Mouse (Mus musculus) liver, postnatal 0 days (tissue): ENCODE data around the gene Tagln3. TPM values are rescaled to one million over a fixed set of nuclear protein-coding genes. Genes with fewer than 3 reads are reported as not detected.

Experiments
- ATAC-seq: fragments of 200-750 bp; cut with Nextera tagmentation; 2 replicates; pipeline ENCODE4 v1.8.0; 2017; ENCODE audit warnings: mild to moderate bottlenecking, moderate library complexity
- DNase-seq: peaks from one replicate; pipeline ENCODE4 v3.0.0-alpha.2; 2016
- H3K27ac ChIP-seq: fragments of 300-500 bp; sonication (generic); 2 replicates; pipeline ENCODE4 v1.5.1; 2014; ENCODE audit warnings: antibody characterized with exemption, moderate library complexity, mild to moderate bottlenecking, low read depth
- H3K27me3 ChIP-seq: fragments of 300-500 bp; sonication (generic); 2 replicates; pipeline ENCODE4 v1.6.1; 2014; ENCODE audit warnings: low read length, control low read depth, mixed read lengths; ENCODE audit not compliant: insufficient read depth
- H3K36me3 ChIP-seq: fragments of 300-500 bp; sonication (generic); replicated peaks from 2 replicates; pipeline ENCODE4 v1.6.1; 2014; ENCODE audit warnings: mild to moderate bottlenecking, control low read depth, low read length, moderate library complexity, mixed read lengths; ENCODE audit not compliant: insufficient read depth
- H3K4me1 ChIP-seq: fragments of 300-500 bp; sonication (generic); 2 replicates; pipeline ENCODE4 v1.6.1; 2014; ENCODE audit warnings: antibody characterized with exemption, mild to moderate bottlenecking, control low read depth; ENCODE audit not compliant: insufficient read depth
- H3K4me2 ChIP-seq: fragments of 300-500 bp; sonication (generic); 2 replicates; pipeline ENCODE4 v1.6.1; 2014; ENCODE audit warnings: low read depth, mild to moderate bottlenecking, low read length, moderate library complexity, mixed read lengths
- H3K4me3 ChIP-seq: fragments of 300-500 bp; sonication (generic); 2 replicates; pipeline ENCODE4 v1.5.1; 2014; ENCODE audit warnings: low read depth, low read length
- H3K9ac ChIP-seq: fragments of 300-500 bp; sonication (generic); replicated peaks from 2 replicates; pipeline ENCODE4 v1.6.1; 2014; ENCODE audit warnings: mild to moderate bottlenecking, moderate library complexity
- H3K9me3 ChIP-seq: fragments of 300-500 bp; sonication (generic); 2 replicates; pipeline ENCODE4 v1.6.1; 2016; ENCODE audit warnings: mild to moderate bottlenecking, control low read depth, low read length, mixed read lengths
- CTCF ChIP-seq: sonication (generic); IDR thresholded peaks from 2 replicates; pipeline ENCODE4 v1.5.1; 2016; ENCODE audit warnings: antibody characterized with exemption, low read depth
- EP300 ChIP-seq: IDR thresholded peaks from 2 replicates; pipeline ENCODE4 v1.6.1; 2016; ENCODE audit warnings: antibody characterized with exemption, low read depth, mild to moderate bottlenecking
- WGBS: fragments of 180-500 bp; shearing (Covaris S2); extraction: QIAGEN DNeasy Blood & Tissue Kit; methylation state at CpG from one replicate; pipeline ENCODE4 v1.1.7; 2014; ENCODE audit not compliant: insufficient replicate concordance; 5-methylcytosine and 5-hydroxymethylcytosine counted together
- polyA plus RNA-seq: library from polyadenylated mRNA; unstranded; fragments of >200 nt; fragmentation: Nextera tagmentation; extraction: Ambion mirVana; gene quantifications from 2 replicates; pipeline ENCODE4 v1.2.1, GENCODE M21; 2015

Tagln3 gene
- polyA plus RNA-seq, 1 experiment from 2014 or later = not detected

- Histone ChIP-seq H3K4me2 (no peak overlapping the region), H3K36me3 (no peaks in the 10 kb centered on the region), H3K27me3 (no peaks in the 10 kb centered on the region), H3K9ac (no peak overlapping the region), H3K9me3 (no peaks in the 10 kb centered on the region), H3K4me1 (no peaks in the 10 kb centered on the region), H3K4me3 (no peak overlapping the region), H3K27ac (no peak overlapping the region)
- ATAC-seq = no peak
- no peak for DNase-seq
- TF ChIP-seq CTCF (peak; percentile 42), EP300 (no peak)
- WGBS = 70% methylated on average over 7 of the region's 7 CpGs
Measured at GRCm38 (mm10) chr16:45711263-45711662, 13.1 kb downstream of the Tagln3 start.

GRCm38 (mm10) chr16:45699301-45699700 lies 25.1 kb downstream of the Tagln3 start:
- H3K27me3 ChIP-seq = no peaks in the 10 kb centered on the region
- 63% methylated on average over 5 of the region's 5 CpGs for WGBS
- H3K9ac ChIP-seq = no peak overlapping the region
- H3K9me3 ChIP-seq = no peaks in the 10 kb centered on the region
- DNase-seq (no peak), ATAC-seq (no peak)
- no peak overlapping the region for H3K4me3 ChIP-seq
- TF ChIP-seq CTCF = no peak
- TF ChIP-seq EP300 = no peak
- no peak overlapping the region for H3K4me2 ChIP-seq
- no peaks in the 10 kb centered on the region for H3K4me1 ChIP-seq
- H3K36me3 ChIP-seq = no peaks in the 10 kb centered on the region
- no peak overlapping the region for H3K27ac ChIP-seq

GRCm38 (mm10) chr16:45697996-45698395 lies 26.4 kb downstream of the Tagln3 start:
- no peak for DNase-seq
- Histone ChIP-seq H3K9ac (no peak overlapping the region), H3K4me3 (no peak overlapping the region), H3K36me3 (no peaks in the 10 kb centered on the region), H3K27ac (no peak overlapping the region), H3K9me3 (no peaks in the 10 kb centered on the region), H3K4me1 (no peaks in the 10 kb centered on the region), H3K4me2 (no peak overlapping the region), H3K27me3 (no peaks in the 10 kb centered on the region)
- no peak for ATAC-seq
- WGBS = 69% methylated on average over 6 of the region's 6 CpGs
- TF ChIP-seq EP300 = no peak
- no peak for TF ChIP-seq CTCF

- Histone ChIP-seq H3K4me2 (no peak overlapping the region), H3K27ac (no peak overlapping the region), H3K27me3 (no peaks in the 10 kb centered on the region), H3K9me3 (no peaks in the 10 kb centered on the region), H3K4me3 (no peak overlapping the region), H3K4me1 (no peaks in the 10 kb centered on the region), H3K9ac (no peak overlapping the region), H3K36me3 (no peaks in the 10 kb centered on the region)
- TF ChIP-seq EP300 (no peak), CTCF (no peak)
- 73% methylated on average over 9 of the region's 9 CpGs for WGBS
- ATAC-seq (no peak), DNase-seq (no peak)
Measured at GRCm38 (mm10) chr16:45695445-45696160, 28.8 kb downstream of the Tagln3 start.

- 48% methylated on average over 10 of the region's 10 CpGs for WGBS
- H3K4me2 ChIP-seq = no peak within 1 kb of the TSS
- no peaks in the 10 kb centered on the region for H3K36me3 ChIP-seq
- H3K27ac ChIP-seq = no peak within 1 kb of the TSS
- no peak within 1 kb of the TSS for H3K4me3 ChIP-seq
- no peaks in the 10 kb centered on the region for H3K4me1 ChIP-seq
- no peak within 1 kb of the TSS for H3K9ac ChIP-seq
- no peaks in the 10 kb centered on the region for H3K9me3 ChIP-seq
- no peaks in the 10 kb centered on the region for H3K27me3 ChIP-seq
- TF ChIP-seq EP300 (no peak), CTCF (no peak)
- DNase-seq (no peak), ATAC-seq (no peak)
Measured at GRCm38 (mm10) chr16:45693558-45693957, 30.9 kb downstream of the Tagln3 start, which contains the start of gene Tmprss7. TSS of gene Tmprss7 (minus strand) at chr16:45693658.

GRCm38 (mm10) chr16:45692851-45693250 lies 31.6 kb downstream of the Tagln3 start:
- ATAC-seq (no peak), DNase-seq (no peak)
- TF ChIP-seq CTCF (no peak), EP300 (no peak)
- Histone ChIP-seq H3K4me2 (no peak overlapping the region), H3K9me3 (no peaks in the 10 kb centered on the region), H3K36me3 (no peaks in the 10 kb centered on the region), H3K27me3 (no peaks in the 10 kb centered on the region), H3K4me1 (no peaks in the 10 kb centered on the region), H3K9ac (no peak overlapping the region), H3K27ac (no peak overlapping the region), H3K4me3 (no peak overlapping the region)
- 67% methylated on average over 3 of the region's 3 CpGs for WGBS

GRCm38 (mm10) chr16:45690178-45690577 lies 34.2 kb downstream of the Tagln3 start:
- Histone ChIP-seq H3K27me3 (no peaks in the 10 kb centered on the region), H3K9me3 (no peaks in the 10 kb centered on the region), H3K9ac (no peak overlapping the region), H3K4me1 (no peaks in the 10 kb centered on the region), H3K4me2 (no peak overlapping the region), H3K4me3 (no peak overlapping the region), H3K27ac (no peak overlapping the region), H3K36me3 (no peaks in the 10 kb centered on the region)
- ATAC-seq (no peak), DNase-seq (no peak)
- TF ChIP-seq EP300 (no peak), CTCF (no peak)
- 51% methylated on average over 4 of the region's 4 CpGs for WGBS
